Mouse (Mus musculus) neutrophil, adult 83 days (primary cell): Measurements from ENCODE around the gene Olfr212. TPM values are rescaled to one million over a fixed set of nuclear protein-coding genes. Genes with fewer than 3 reads are reported as not detected.

Source experiments
- total RNA-seq, 2 experiments: library from RNA; stranded (reverse); gene quantifications; one replicate each; pipeline ENCODE4 v1.2.4; 2023

The Olfr212 gene
- total RNA-seq, result under 1 TPM; 0.53 to 0.79 TPM

GRCm38 (mm10) chr6:116506302-116507003 lies at the start of gene Olfr212:
TSS of gene Olfr212 (plus strand) at chr6:116506516.

GRCm38 (mm10) chr6:116460544-116461283 lies 45.6 kb upstream of the Olfr212 start, which contains the start of gene Alox5:
TSS of gene Alox5 (minus strand) at chr6:116461178.

GRCm38 (mm10) chr6:116488791-116489190 lies 17.5 kb upstream of the Olfr212 start, which contains the start of gene Olfr211:
TSS of gene Olfr211 (plus strand) at chr6:116489091.

GRCm38 (mm10) chr6:116538156-116538555 lies 31.8 kb downstream of the Olfr212 start, which contains the start of gene Olfr213:
TSS of gene Olfr213 (plus strand) at chr6:116538456.

GRCm38 (mm10) chr6:116550841-116551240 lies 44.5 kb downstream of the Olfr212 start, which contains the start of gene Gm5580:
TSS of gene Gm5580 (plus strand) at chr6:116551141.

GRCm38 (mm10) chr6:116553935-116554334 lies 47.6 kb downstream of the Olfr212 start, which contains the start of gene Olfr214:
TSS of gene Olfr214 (plus strand) at chr6:116554235.

Other genes starting within 250 kb of the Olfr212 start
- gene Zfand4, start 242.3 kb upstream of the Olfr212 start, total RNA-seq, result 10 to 100 TPM; 24.3 to 30.1 TPM
- gene March8, start 168.5 kb upstream of the Olfr212 start, total RNA-seq, result 10 to 100 TPM; 20.5 to 22.5 TPM
- 100 to 1,000 TPM; 239 to 243 TPM for gene Alox5, start 45.3 kb upstream of the Olfr212 start, total RNA-seq
- gene Olfr211, start 17.4 kb upstream of the Olfr212 start, total RNA-seq, result not detected
- gene Olfr213, start 31.9 kb downstream of the Olfr212 start, total RNA-seq, result not detected
- gene Gm5580, start 44.6 kb downstream of the Olfr212 start, total RNA-seq, result 1 to 10 TPM; 2.0 to 2.6 TPM
- gene Olfr214, start 47.7 kb downstream of the Olfr212 start, total RNA-seq, result not detected
- gene Olfr215, start 77.7 kb downstream of the Olfr212 start, total RNA-seq, result not detected
- 10 to 100 TPM; 12.6 to 13.6 TPM for gene Zfp422, start 122.5 kb downstream of the Olfr212 start, total RNA-seq
- not detected for gene Depp1, start 144.1 kb downstream of the Olfr212 start, total RNA-seq
- 100 to 1,000 TPM in 1 of 2 experiments, 10 to 100 TPM in 1; 97.6 to 122 TPM for gene Rassf4, start 167.4 kb downstream of the Olfr212 start, total RNA-seq
- gene Tmem72, start 210.4 kb downstream of the Olfr212 start, total RNA-seq, result under 1 TPM; 0.24 to 0.26 TPM